Mouse (Mus musculus): ENCODE results near the gene Fbp1.

- TF ChIP-seq GATA1 (IDR thresholded peaks at IDR 0.05; ENCODE audit: borderline replicate concordance, low read length) (no peak), FLI1 (IDR thresholded peaks at IDR 0.05; ENCODE audit: low read length) (no peak)
These were observed 28.6 kb upstream of the Fbp1 start for GRCm38 (mm10) chr13:62916675-62917074.

Data from megakaryocyte, embryonic 14.5 days (primary cell).